9 mouse cellular contexts compared by ENCODE assay signal in the genomic region with DNA sequence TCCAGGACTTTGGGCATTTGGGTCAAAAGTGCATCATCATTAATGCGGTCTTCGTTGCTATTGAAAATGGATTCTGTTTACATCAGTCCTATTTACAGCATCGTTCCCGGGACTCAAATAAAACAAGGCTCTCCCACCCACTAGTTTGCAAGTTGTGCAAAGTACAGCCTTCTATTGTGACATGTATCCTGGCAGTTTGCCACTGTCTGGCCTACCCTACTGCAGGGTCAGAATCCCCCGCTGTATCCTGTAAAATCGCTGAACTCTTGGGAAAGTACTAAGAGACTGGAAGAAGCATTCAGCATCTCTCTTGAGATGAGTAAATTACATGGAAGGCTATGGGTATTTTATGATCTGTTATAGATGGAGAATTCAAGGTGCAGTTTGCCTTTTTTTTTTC.
DNase-seq lines count a peak whose midpoint lies in the region; ATAC-seq and TF ChIP-seq lines count a peak whose summit lies in the region.
"Had no signal": no experiment of that assay in that cellular context is flagged by ENCODE, and none has a peak within 500 bp of the region (broad histone marks: within the 10 kb centered on the region; RNA-seq: fewer than 3 reads in every experiment).

No protein-coding gene starts in this region.

- DNase-seq in cerebellum, postnatal 10 days: peak; percentile 25 to 29
- DNase-seq in cerebellum, postnatal 14 days: no peak
- peak; percentile 20 for DNase-seq in left cerebral cortex, postnatal 4 days
- no peak for DNase-seq in left cerebral cortex, adult 18-20 months (ENCODE audit: low spot score in 2 of 2)
- DNase-seq in heart, postnatal 4 days: peak; percentile 54
- no peak for DNase-seq in thymus, adult 2 months
- no peak for DNase-seq in frontal cortex, adult 2 months (ENCODE audit: extremely low spot score in 1 of 2, low spot score in 1 of 2)

- H3K27ac ChIP-seq in lung, embryonic 15.5 days: peak overlapping the region; percentile 53
- no peak overlapping the region for H3K27ac ChIP-seq in thymus, adult 2 months (ENCODE audit: control insufficient read depth, insufficient read depth, low read length)
- H3K27ac ChIP-seq: midbrain, embryonic 15.5 days had no signal

- no peak overlapping the region for H3K4me2 ChIP-seq in lung, embryonic 15.5 days
- H3K4me2 ChIP-seq: midbrain, embryonic 15.5 days had no signal

- ATAC-seq in lung, embryonic 15.5 days (ENCODE audit: borderline replicate concordance, extremely low read depth, low FRiP score, low TSS enrichment): peak; percentile 59; the same call in 1 of the 2 replicates
- ATAC-seq: midbrain, embryonic 15.5 days had no signal

- no peak for TF ChIP-seq POLR2A in thymus, adult 2 months (IDR thresholded peaks at IDR 0.05; ENCODE audit: control insufficient read depth, extremely low read depth, insufficient read depth, low read length, poor library complexity)

- H3K9me3 ChIP-seq in lung, embryonic 15.5 days: no peaks in the 10 kb centered on the region
- H3K9me3 ChIP-seq: midbrain, embryonic 15.5 days had no signal

- WGBS in lung, embryonic 15.5 days: 32% methylated on average over 6 of the region's 6 CpGs
- 92% methylated on average over 6 of the region's 6 CpGs for WGBS in thymus, adult 2 months

- no peaks in the 10 kb centered on the region for H3K27me3 ChIP-seq in lung, embryonic 15.5 days
- no peaks in the 10 kb centered on the region for H3K27me3 ChIP-seq in thymus, adult 2 months (ENCODE audit: control insufficient read depth, insufficient read depth, low read length)
- H3K27me3 ChIP-seq: midbrain, embryonic 15.5 days had no signal

- no peak overlapping the region for H3K9ac ChIP-seq in lung, embryonic 15.5 days
- H3K9ac ChIP-seq: midbrain, embryonic 15.5 days had no signal

- H3K4me3 ChIP-seq in lung, embryonic 15.5 days: no peak overlapping the region
- no peak overlapping the region for H3K4me3 ChIP-seq in thymus, adult 2 months (ENCODE audit: control insufficient read depth, insufficient read depth, low read length)
- H3K4me3 ChIP-seq: midbrain, embryonic 15.5 days had no signal

- no peaks in the 10 kb centered on the region for H3K36me3 ChIP-seq in lung, embryonic 15.5 days
- H3K36me3 ChIP-seq in thymus, adult 2 months (ENCODE audit: control insufficient read depth, insufficient read depth, low read length): no peaks in the 10 kb centered on the region
- H3K36me3 ChIP-seq: midbrain, embryonic 15.5 days had no signal

- H3K4me1 ChIP-seq in lung, embryonic 15.5 days: peaks cover 23% of the 10 kb centered on the region
- no peaks in the 10 kb centered on the region for H3K4me1 ChIP-seq in thymus, adult 2 months (replicated peaks; ENCODE audit: control insufficient read depth, insufficient read depth, low read length)

- no peak for TF ChIP-seq CTCF in thymus, adult 2 months (IDR thresholded peaks at IDR 0.05; ENCODE audit: borderline replicate concordance, control insufficient read depth, extremely low read depth, insufficient read depth, low read length, poor library complexity)

- intact Hi-C loops in left cerebral cortex, postnatal 4 days (cut with DNase I): no loop called here

Comparison
In these comparisons a context has a peak if more than half of its experiments do, and no peak if none do; other contexts are left out.
1. DNase-seq: peak in cerebellum, postnatal 10 days (2 of 2), left cerebral cortex, postnatal 4 days (single experiment) and heart, postnatal 4 days (single experiment); none in cerebellum, postnatal 14 days (0 of 2), left cerebral cortex, adult 18-20 months (0 of 2), thymus, adult 2 months (single experiment) and frontal cortex, adult 2 months (0 of 2).